Mouse (Mus musculus) hematopoietic stem cell, adult 5-6 weeks (primary cell): ENCODE results near the gene Metap1d. TPM values are rescaled to one million over a fixed set of nuclear protein-coding genes. Genes with fewer than 3 reads are reported as not detected.

Experiments
- ATAC-seq, 2 experiments: fragments of 125-278 bp in 1 of 2; replicated peaks in 1 of 2; 2 replicates each; pipeline ENCODE4 v1.8.0; 2016 to 2017; ENCODE audit warnings: inconsistent platforms in 2 of 2, mild to moderate bottlenecking in 2 of 2, moderate number of reproducible peaks in 2 of 2, low read depth in 1 of 2, moderate TSS enrichment in 1 of 2; ENCODE audit not compliant: low FRiP score in 2 of 2, poor library complexity in 2 of 2, severe bottlenecking in 2 of 2, insufficient read depth in 1 of 2, low TSS enrichment in 1 of 2
- total RNA-seq: library from RNA; stranded (forward); fragments of 172-1452, 232-1000 nt; gene quantifications from 2 replicates; pipeline ENCODE4 v1.2.3, GENCODE M21; 2017

The Metap1d gene
- total RNA-seq, 1 experiment from 2014 or later = 51.5 TPM

- ATAC-seq = no peak
Observed at GRCm38 (mm10) chr2:71466861-71467450, 13.9 kb downstream of the Metap1d start.

- ATAC-seq = no peak
Observed at GRCm38 (mm10) chr2:71471094-71471493, 18.0 kb downstream of the Metap1d start.

GRCm38 (mm10) chr2:71473830-71474229, 20.8 kb downstream of the Metap1d start:
- ATAC-seq = no peak

- no peak for ATAC-seq
Observed at GRCm38 (mm10) chr2:71474345-71474744, 21.3 kb downstream of the Metap1d start.

GRCm38 (mm10) chr2:71475311-71475710, 22.2 kb downstream of the Metap1d start:
- no peak for ATAC-seq

GRCm38 (mm10) chr2:71475760-71476159, 22.7 kb downstream of the Metap1d start:
- ATAC-seq = no peak

GRCm38 (mm10) chr2:71477787-71478186, 24.7 kb downstream of the Metap1d start:
- no peak for ATAC-seq

- ATAC-seq = no peak
Observed at GRCm38 (mm10) chr2:71479917-71480316, 26.8 kb downstream of the Metap1d start.

GRCm38 (mm10) chr2:71481825-71482224, 28.7 kb downstream of the Metap1d start:
- peak; percentile 71 to 87 for ATAC-seq

GRCm38 (mm10) chr2:71483046-71483716, 30.1 kb downstream of the Metap1d start:
- ATAC-seq = no peak

GRCm38 (mm10) chr2:71483717-71484066, 30.6 kb downstream of the Metap1d start:
- ATAC-seq = no peak

- ATAC-seq = no peak
Observed at GRCm38 (mm10) chr2:71491295-71491694, 38.2 kb downstream of the Metap1d start.

- no peak for ATAC-seq
Observed at GRCm38 (mm10) chr2:71493161-71493683, 40.1 kb downstream of the Metap1d start.

- no peak for ATAC-seq
Observed at GRCm38 (mm10) chr2:71494503-71494902, 41.4 kb downstream of the Metap1d start.

GRCm38 (mm10) chr2:71494971-71495370, 41.9 kb downstream of the Metap1d start:
- ATAC-seq = no peak

- ATAC-seq = no peak
Observed at GRCm38 (mm10) chr2:71497175-71497574, 44.1 kb downstream of the Metap1d start.

GRCm38 (mm10) chr2:71499276-71500230, 46.5 kb downstream of the Metap1d start:
- peak in 1 of 2 experiments; percentile 60; a peak in 1 of 4 replicates for ATAC-seq

- no peak for ATAC-seq
Observed at GRCm38 (mm10) chr2:71504852-71505251, 51.8 kb downstream of the Metap1d start.
